Comparison of ENCODE assay signal across 9 mouse cellular contexts in the genomic region with DNA sequence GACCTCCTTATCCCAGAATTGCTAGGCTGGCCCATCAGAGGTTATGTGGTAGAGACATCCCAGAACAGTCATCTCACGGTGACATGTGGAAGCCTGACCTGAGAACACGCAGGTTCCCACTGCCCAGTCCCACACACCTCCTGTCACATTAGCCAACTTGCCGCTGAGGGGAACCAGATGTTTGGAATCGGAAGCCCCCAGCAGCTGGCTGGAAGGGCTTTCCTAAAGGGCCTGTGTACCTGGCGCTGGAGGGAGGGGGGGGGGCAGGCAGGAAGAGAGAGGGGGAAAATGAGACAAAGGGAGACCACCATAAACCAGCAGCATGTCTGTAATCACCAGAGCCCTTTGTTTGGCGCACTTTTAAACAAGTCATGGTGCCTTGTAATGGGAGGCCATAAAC. TPM values are rescaled to one million over a fixed set of nuclear protein-coding genes. Genes with fewer than 3 reads are reported as not detected.
DNase-seq lines count a peak whose midpoint lies in the region; ATAC-seq lines count a peak whose summit lies in the region.
"Had no signal": no experiment of that assay in that cellular context is flagged by ENCODE, and none has a peak within 500 bp of the region (broad histone marks: within the 10 kb centered on the region; RNA-seq: fewer than 3 reads in every experiment).

No protein-coding gene starts in this region.

- H3K36me3 ChIP-seq in liver, embryonic 11.5 days (ENCODE audit: control insufficient read depth, insufficient read depth, low read length): no peaks in the 10 kb centered on the region
- H3K36me3 ChIP-seq in forebrain, embryonic 13.5 days (ENCODE audit: poor library complexity, severe bottlenecking): no peaks in the 10 kb centered on the region
- no peaks in the 10 kb centered on the region for H3K36me3 ChIP-seq in limb, embryonic 13.5 days
- H3K36me3 ChIP-seq in neural tube, embryonic 15.5 days: no peaks in the 10 kb centered on the region

- peak overlapping the region; percentile 2; the same call in 1 of the 2 replicates for H3K4me3 ChIP-seq in liver, embryonic 11.5 days (ENCODE audit: low read depth, low read length)
- peak overlapping the region; percentile 27 for H3K4me3 ChIP-seq in forebrain, embryonic 13.5 days
- peak overlapping the region; percentile 34 for H3K4me3 ChIP-seq in limb, embryonic 13.5 days
- peak overlapping the region; percentile 32 for H3K4me3 ChIP-seq in neural tube, embryonic 15.5 days (replicated peaks)

- H3K27ac ChIP-seq in liver, embryonic 11.5 days (ENCODE audit: low read depth, low read length): no peak overlapping the region
- no peak overlapping the region for H3K27ac ChIP-seq in forebrain, embryonic 13.5 days
- H3K27ac ChIP-seq in limb, embryonic 13.5 days: no peak overlapping the region
- no peak overlapping the region for H3K27ac ChIP-seq in neural tube, embryonic 15.5 days (replicated peaks)

- 0 out of 2 replicates have a peak, but pooled peaks cover 2% of the 10 kb centered on the region for H3K4me1 ChIP-seq in liver, embryonic 11.5 days (replicated peaks; ENCODE audit: control insufficient read depth, insufficient read depth, low read length)
- H3K4me1 ChIP-seq in forebrain, embryonic 13.5 days: peaks cover 9% of the 10 kb centered on the region; the same call in 1 of the 2 replicates
- H3K4me1 ChIP-seq in limb, embryonic 13.5 days: peaks cover 19% of the 10 kb centered on the region
- peaks cover 16% of the 10 kb centered on the region for H3K4me1 ChIP-seq in neural tube, embryonic 15.5 days

- no peak for DNase-seq in liver, embryonic 11.5 days (ENCODE audit: low spot score)
- no peak for DNase-seq in liver
- DNase-seq in frontal cortex, postnatal 25 days (ENCODE audit: low spot score in 2 of 2): no peak
- DNase-seq in spleen, postnatal 14 days (ENCODE audit: low spot score in 2 of 2): no peak
- DNase-seq in cerebellum, postnatal 14 days: no peak
- DNase-seq: gastrocnemius, postnatal 10 days had no signal

- no peaks in the 10 kb centered on the region for H3K9me3 ChIP-seq in liver, embryonic 11.5 days (ENCODE audit: control insufficient read depth, low read length)
- H3K9me3 ChIP-seq in forebrain, embryonic 13.5 days (replicated peaks): no peaks in the 10 kb centered on the region
- no peaks in the 10 kb centered on the region for H3K9me3 ChIP-seq in limb, embryonic 13.5 days
- no peaks in the 10 kb centered on the region for H3K9me3 ChIP-seq in neural tube, embryonic 15.5 days (replicated peaks)

- peak overlapping the region; percentile 40 for H3K4me2 ChIP-seq in liver, embryonic 11.5 days
- peak overlapping the region; percentile 56 for H3K4me2 ChIP-seq in forebrain, embryonic 13.5 days
- H3K4me2 ChIP-seq in limb, embryonic 13.5 days (replicated peaks): peak overlapping the region; percentile 65
- H3K4me2 ChIP-seq in neural tube, embryonic 15.5 days: peak overlapping the region; percentile 62

- H3K9ac ChIP-seq in liver, embryonic 11.5 days (ENCODE audit: low read depth, low read length): no peak overlapping the region
- peak overlapping the region; percentile 37 for H3K9ac ChIP-seq in forebrain, embryonic 13.5 days
- H3K9ac ChIP-seq in limb, embryonic 13.5 days: peak overlapping the region; percentile 43
- no peak overlapping the region for H3K9ac ChIP-seq in neural tube, embryonic 15.5 days (replicated peaks)

- no peak for ATAC-seq in liver, embryonic 11.5 days (replicated peaks; ENCODE audit: low FRiP score)
- peak; percentile 16; the same call in 1 of the 2 replicates for ATAC-seq in forebrain, embryonic 13.5 days
- peak; percentile 64; the same call in 1 of the 2 replicates for ATAC-seq in limb, embryonic 13.5 days (ENCODE audit: low FRiP score, low read depth)
- ATAC-seq in neural tube, embryonic 15.5 days (ENCODE audit: low FRiP score): peak; percentile 38; the same call in 1 of the 2 replicates

- H3K27me3 ChIP-seq in liver, embryonic 11.5 days (replicated peaks; ENCODE audit: control insufficient read depth, insufficient read depth, low read length): no peaks in the 10 kb centered on the region
- peaks cover 12% of the 10 kb centered on the region; the same call in 1 of the 2 replicates for H3K27me3 ChIP-seq in forebrain, embryonic 13.5 days
- 0 out of 2 replicates have a peak, but pooled peaks cover 3% of the 10 kb centered on the region for H3K27me3 ChIP-seq in limb, embryonic 13.5 days
- 0 out of 2 replicates have a peak, but pooled peaks cover 6% of the 10 kb centered on the region for H3K27me3 ChIP-seq in neural tube, embryonic 15.5 days (replicated peaks)

- WGBS in liver, embryonic 11.5 days: 30% methylated on average over 6 of the region's 6 CpGs
- WGBS in forebrain, embryonic 13.5 days: 28% methylated on average over 6 of the region's 6 CpGs
- 4% methylated on average over 6 of the region's 6 CpGs for WGBS in limb, embryonic 13.5 days
- WGBS in neural tube, embryonic 15.5 days: 7% methylated on average over 6 of the region's 6 CpGs

RNA-seq across cellular contexts. Expression of gene Gtf3a, which starts 28.6 kb away (rescaled TPM):
- polyA plus RNA-seq in liver, embryonic 11.5 days (2014; fragmentation: Nextera tagmentation; extraction: Ambion mirVana): 152 and 158 TPM in 2 replicates
- polyA plus RNA-seq in forebrain, embryonic 13.5 days (2015; fragmentation: Nextera tagmentation; extraction: Ambion mirVana): 107 and 120 TPM in 2 replicates
- polyA plus RNA-seq in limb, embryonic 13.5 days (2015; fragmentation: Nextera tagmentation; extraction: Ambion mirVana): 105 and 111 TPM in 2 replicates
- 107 and 115 TPM in 2 replicates for polyA plus RNA-seq in neural tube, embryonic 15.5 days (2015; fragmentation: Nextera tagmentation; extraction: Ambion mirVana)

RNA-seq across cellular contexts. Expression of gene Mtif3, which starts 43.7 kb away (rescaled TPM):
- polyA plus RNA-seq in liver, embryonic 11.5 days (2014; fragmentation: Nextera tagmentation; extraction: Ambion mirVana): 23.2 and 25.0 TPM in 2 replicates
- polyA plus RNA-seq in forebrain, embryonic 13.5 days (2015; fragmentation: Nextera tagmentation; extraction: Ambion mirVana): 23.4 and 23.9 TPM in 2 replicates
- polyA plus RNA-seq in limb, embryonic 13.5 days (2015; fragmentation: Nextera tagmentation; extraction: Ambion mirVana): 27.3 and 27.4 TPM in 2 replicates
- 25.7 and 31.7 TPM in 2 replicates for polyA plus RNA-seq in neural tube, embryonic 15.5 days (2015; fragmentation: Nextera tagmentation; extraction: Ambion mirVana)

Comparison
In these comparisons a context has a peak if more than half of its experiments do, and no peak if none do; other contexts are left out.
1. H3K9ac ChIP-seq: peak in forebrain, embryonic 13.5 days (single experiment) and limb, embryonic 13.5 days (single experiment); none in liver, embryonic 11.5 days (single experiment) and neural tube, embryonic 15.5 days (single experiment).
2. Peak in every context shown above with its lines, with median percentiles within 50 percentile points of each other: H3K4me2 ChIP-seq and H3K4me3 ChIP-seq.